Mouse (Mus musculus) heart, adult 2 months (tissue): ENCODE results near the gene Rimkla. TPM values are rescaled to one million over a fixed set of nuclear protein-coding genes. Genes with fewer than 3 reads are reported as not detected.

Experiments used
- DNase-seq, 2 experiments: peaks; one replicate each; pipeline ENCODE4 v3.0.0; 2021
- H3K27ac ChIP-seq: fragments of 200-600 bp; 2 replicates; pipeline ENCODE4 v1.8.1; 2022
- H3K27me3 ChIP-seq: fragments of 200-500 bp; 2 replicates; pipeline ENCODE4 v1.6.1; 2012; ENCODE audit warnings: mild to moderate bottlenecking, low read length, inconsistent platforms, mixed read lengths; ENCODE audit not compliant: control insufficient read depth, insufficient read depth
- H3K36me3 ChIP-seq: fragments of 200-500 bp; 2 replicates; pipeline ENCODE4 v1.6.1; 2012; ENCODE audit warnings: low read length, inconsistent platforms; ENCODE audit not compliant: control insufficient read depth, insufficient read depth
- H3K4me1 ChIP-seq: fragments of 200-500 bp; 2 replicates; pipeline ENCODE4 v1.6.1; 2011; ENCODE audit warnings: low read length; ENCODE audit not compliant: control insufficient read depth, insufficient read depth
- H3K4me3 ChIP-seq: fragments of 200-600 bp; 2 replicates; pipeline ENCODE4 v1.8.1; 2022
- H3K79me2 ChIP-seq: fragments of 200-500 bp; replicated peaks from 2 replicates; pipeline ENCODE4 v1.6.1; 2012; ENCODE audit warnings: mild to moderate bottlenecking, inconsistent platforms, low read length, moderate library complexity, mixed read lengths; ENCODE audit not compliant: control insufficient read depth, insufficient read depth
- H3K9ac ChIP-seq: fragments of 200-500 bp; 2 replicates; pipeline ENCODE4 v1.6.1; 2012; ENCODE audit warnings: low read depth, mild to moderate bottlenecking, control low read depth, inconsistent platforms, low read length, mixed read lengths
- CTCF ChIP-seq: fragments of 200-600 bp; IDR thresholded peaks from 2 replicates; pipeline ENCODE4 v1.8.1; 2022; ENCODE audit warnings: antibody characterized with exemption, mild to moderate bottlenecking, moderate library complexity
- EP300 ChIP-seq: fragments of 200-500 bp; IDR thresholded peaks from 2 replicates; pipeline ENCODE4 v1.6.1; 2011; ENCODE audit warnings: low read depth, low read length, control low read depth; ENCODE audit not compliant: insufficient read depth
- POLR2A ChIP-seq: fragments of 200-500 bp; IDR thresholded peaks from 2 replicates; pipeline ENCODE4 v1.6.1; 2011; ENCODE audit warnings: mild to moderate bottlenecking, low read depth, low read length, control low read depth; ENCODE audit not compliant: insufficient read depth
- WGBS: fragments of 180-500 bp; shearing (Covaris S2); methylation state at CpG from one replicate; pipeline ENCODE4 v1.1.7; 2018; 5-methylcytosine and 5-hydroxymethylcytosine counted together
- intact Hi-C: fragments of 180-260 bp; cut with DNase I; formaldehyde crosslinking; loops from one replicate; pipeline ENCODE4 v1.15.1; 2025
- polyA plus RNA-seq: library from polyadenylated mRNA; depleted of rRNA; stranded (reverse); fragments of >200 nt; gene quantifications from 2 replicates; pipeline ENCODE4 v1.2.3, GENCODE M21; 2012; rRNA removed
- total RNA-seq, 2 experiments: library from RNA; stranded (reverse); gene quantifications; 2 replicates each; pipeline ENCODE4 v1.2.3; 2021

Gene Rimkla
- total and polyA plus RNA-seq, 3 experiments = 0.66 to 1.1 (median 0.70) TPM

DNA sequence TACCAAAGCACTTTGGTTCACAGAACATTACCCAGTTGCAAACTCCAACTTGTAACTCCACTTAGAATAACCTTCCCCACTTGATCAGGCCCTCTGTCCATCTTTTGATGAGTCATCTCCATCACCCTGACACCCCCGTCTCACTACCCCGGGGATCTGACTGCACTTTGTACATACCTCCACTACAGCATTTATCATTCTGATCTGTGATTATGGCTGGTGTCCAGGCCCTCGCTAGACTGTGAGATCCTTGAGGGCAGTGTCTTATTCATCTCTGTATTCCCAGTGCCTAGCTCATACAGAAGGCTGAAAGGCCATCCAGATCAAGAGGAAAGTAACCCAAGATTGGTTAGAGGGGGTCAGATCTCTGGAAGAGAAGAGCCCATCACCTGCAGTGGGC, 71.2 kb downstream of the Rimkla start:
- Histone ChIP-seq H3K27ac (no peak overlapping the region), H3K9ac (peak overlapping the region; percentile 82), H3K79me2 (no peaks in the 10 kb centered on the region), H3K36me3 (no peaks in the 10 kb centered on the region), H3K4me3 (no peak overlapping the region), H3K4me1 (peaks cover 6% of the 10 kb centered on the region), H3K27me3 (no peaks in the 10 kb centered on the region)
- no peak for DNase-seq
- WGBS = 54% methylated on average over 3 of the region's 3 CpGs
- TF ChIP-seq EP300 (no peak), CTCF (no peak), POLR2A (no peak)
- intact Hi-C loops = loop anchor here (5.0 kb wide), 2 partner anchors 99 to 174 kb away; partner anchors contain the start of gene Ppih

DNA sequence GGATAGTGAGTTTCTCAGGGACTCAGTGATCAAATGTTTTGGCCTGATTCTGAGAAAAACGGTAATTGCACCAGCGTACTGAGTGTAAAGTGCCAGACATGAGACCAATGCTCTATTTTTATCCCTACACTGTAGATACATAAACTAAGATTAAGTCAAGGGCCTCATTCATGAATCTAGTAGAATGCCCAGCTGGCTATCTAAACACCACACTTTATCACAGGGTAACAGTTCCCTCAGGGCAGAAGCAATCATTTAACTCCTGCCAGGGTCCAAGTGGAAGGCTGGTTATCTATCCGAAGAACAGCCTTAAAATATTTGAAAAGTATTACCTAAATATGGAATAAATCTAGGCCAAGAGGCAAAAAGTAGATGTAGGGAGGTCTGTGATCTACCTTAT, 74.5 kb downstream of the Rimkla start:
- H3K27ac ChIP-seq = no peak overlapping the region
- DNase-seq = no peak
- H3K9ac ChIP-seq = no peak overlapping the region
- 54% methylated on average over 3 of the region's 3 CpGs for WGBS
- intact Hi-C loops = no loop called here
- H3K4me1 ChIP-seq = peaks cover 7% of the 10 kb centered on the region
- no peak overlapping the region for H3K4me3 ChIP-seq
- no peaks in the 10 kb centered on the region for H3K79me2 ChIP-seq
- H3K27me3 ChIP-seq = no peaks in the 10 kb centered on the region
- H3K36me3 ChIP-seq = no peaks in the 10 kb centered on the region
- TF ChIP-seq EP300 (no peak), CTCF (no peak), POLR2A (no peak)

DNA sequence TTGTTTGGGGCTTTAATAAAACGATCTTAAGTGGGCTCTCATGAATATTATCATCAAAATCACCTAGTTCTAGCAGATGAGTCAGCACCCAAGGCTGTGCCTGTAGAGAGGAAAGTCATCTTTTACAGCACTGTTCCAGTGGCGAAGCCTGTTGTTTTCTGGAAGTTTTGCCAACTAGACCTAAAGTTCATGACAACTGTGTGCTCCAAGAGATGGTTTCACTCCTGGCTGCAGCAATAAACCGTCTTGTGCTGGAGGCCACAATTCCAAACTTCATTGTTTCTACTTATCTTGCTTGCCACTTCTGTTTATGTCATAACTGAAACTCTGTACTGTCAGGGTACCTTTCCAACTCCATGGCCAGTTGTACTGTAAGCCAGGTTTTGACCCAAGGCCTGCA, 75.2 kb downstream of the Rimkla start:
- no peak overlapping the region for H3K4me3 ChIP-seq
- no peaks in the 10 kb centered on the region for H3K27me3 ChIP-seq
- intact Hi-C loops = no loop called here
- peaks cover 6% of the 10 kb centered on the region for H3K4me1 ChIP-seq
- no peak for DNase-seq
- TF ChIP-seq EP300 = no peak
- TF ChIP-seq CTCF = no peak
- no peak for TF ChIP-seq POLR2A
- no peaks in the 10 kb centered on the region for H3K79me2 ChIP-seq
- no peak overlapping the region for H3K27ac ChIP-seq
- H3K9ac ChIP-seq = no peak overlapping the region
- WGBS = 49% methylated on average over 3 of the region's 3 CpGs
- H3K36me3 ChIP-seq = no peaks in the 10 kb centered on the region

Other genes with a start within 250 kb of the Rimkla start
- not detected for gene Cldn19, start 237.2 kb downstream of the Rimkla start, total RNA-seq
- gene Cldn19, start 237.2 kb downstream of the Rimkla start, polyA plus RNA-seq = 0.37 TPM in 1 of 2 replicates, not detected in the other
- 100 to 1,000 TPM; 773 to 861 TPM for gene Ybx1, start 198.0 kb downstream of the Rimkla start, total RNA-seq
- 266 and 385 TPM in 2 replicates for gene Ybx1, start 198.0 kb downstream of the Rimkla start, polyA plus RNA-seq
- 10 to 100 TPM in 1 of 2 experiments, 1 to 10 TPM in 1; 8.2 to 10.3 TPM for gene Ppih, start 172.1 kb downstream of the Rimkla start, total RNA-seq
- 5.5 and 7.4 TPM in 2 replicates for gene Ppih, start 172.1 kb downstream of the Rimkla start, polyA plus RNA-seq
- under 1 TPM in 1 of 2 experiments, not detected in 1; 0.52 TPM for gene Ccdc30, start 77.1 kb downstream of the Rimkla start, total RNA-seq
- 0.41 TPM in 1 of 2 replicates, not detected in the other for gene Ccdc30, start 77.1 kb downstream of the Rimkla start, polyA plus RNA-seq
- 1 to 10 TPM; 7.8 to 9.2 TPM for gene Ppcs, start 70.2 kb downstream of the Rimkla start, total RNA-seq
- 10.6 and 11.2 TPM in 2 replicates for gene Ppcs, start 70.2 kb downstream of the Rimkla start, polyA plus RNA-seq
- not detected for gene Zmynd12, start 69.8 kb downstream of the Rimkla start, total RNA-seq
- 0.74 TPM in 1 of 2 replicates, not detected in the other for gene Zmynd12, start 69.8 kb downstream of the Rimkla start, polyA plus RNA-seq
- gene Foxj3, start 44.4 kb upstream of the Rimkla start, total RNA-seq = 10 to 100 TPM; 30.3 to 32.1 TPM
- gene Foxj3, start 44.4 kb upstream of the Rimkla start, polyA plus RNA-seq = 13.5 and 19.4 TPM in 2 replicates
- 1 to 10 TPM; 6.3 to 6.7 TPM for gene Frg2f1, start 46.9 kb upstream of the Rimkla start, total RNA-seq
- 3.8 and 4.3 TPM in 2 replicates for gene Frg2f1, start 46.9 kb upstream of the Rimkla start, polyA plus RNA-seq
- gene Guca2a, start 145.1 kb upstream of the Rimkla start, total RNA-seq = not detected
- 0.21 TPM in 1 of 2 replicates, not detected in the other for gene Guca2a, start 145.1 kb upstream of the Rimkla start, polyA plus RNA-seq
- under 1 TPM; 0.44 to 0.68 TPM for gene Guca2b, start 166.3 kb upstream of the Rimkla start, total RNA-seq
- gene Guca2b, start 166.3 kb upstream of the Rimkla start, polyA plus RNA-seq = 0.35 TPM in 1 of 2 replicates, not detected in the other
- 1 to 10 TPM; 5.1 to 8.2 TPM for gene Hivep3, start 241.2 kb upstream of the Rimkla start, total RNA-seq
- 6.0 and 9.3 TPM in 2 replicates for gene Hivep3, start 241.2 kb upstream of the Rimkla start, polyA plus RNA-seq